Mouse (Mus musculus) right cerebral cortex, postnatal 14 days (tissue): ENCODE results near the gene Rnf32.

Experiments
- DNase-seq: peaks from one replicate; pipeline ENCODE4 v3.0.0; 2022

Gene Rnf32

GRCm38 (mm10) chr5:29195570-29196263 is at the start of gene Rnf32:
Gene Rnf32, plus strand, starts transcription at chr5:29195992.
- DNase-seq = peak; percentile 91

- DNase-seq = no peak
Observed at GRCm38 (mm10) chr5:29150146-29150545, 45.6 kb upstream of the Rnf32 start.

GRCm38 (mm10) chr5:29159849-29160248 is 35.9 kb upstream of the Rnf32 start:
- no peak for DNase-seq

GRCm38 (mm10) chr5:29166947-29167346 is 28.8 kb upstream of the Rnf32 start:
- no peak for DNase-seq

- no peak for DNase-seq
Observed at GRCm38 (mm10) chr5:29170193-29170592, 25.6 kb upstream of the Rnf32 start.

- no peak for DNase-seq
Observed at GRCm38 (mm10) chr5:29171165-29171564, 24.6 kb upstream of the Rnf32 start.

- no peak for DNase-seq
Observed at GRCm38 (mm10) chr5:29186798-29187197, 9.0 kb upstream of the Rnf32 start.

GRCm38 (mm10) chr5:29195231-29195569 is 592 bp upstream of the Rnf32 start:
- no peak for DNase-seq

GRCm38 (mm10) chr5:29196264-29196658 is 469 bp downstream of the Rnf32 start:
- no peak for DNase-seq

GRCm38 (mm10) chr5:29197187-29197586 is 1.4 kb downstream of the Rnf32 start:
- no peak for DNase-seq

GRCm38 (mm10) chr5:29198960-29199488 is 3.2 kb downstream of the Rnf32 start:
- DNase-seq = no peak

GRCm38 (mm10) chr5:29199868-29200267 is 4.1 kb downstream of the Rnf32 start:
- no peak for DNase-seq

- DNase-seq = no peak
Observed at GRCm38 (mm10) chr5:29205690-29206089, 9.9 kb downstream of the Rnf32 start.

GRCm38 (mm10) chr5:29211980-29212555 is 16.3 kb downstream of the Rnf32 start:
- DNase-seq = no peak

GRCm38 (mm10) chr5:29217997-29218396 is 22.2 kb downstream of the Rnf32 start:
- no peak for DNase-seq

- DNase-seq = no peak
Observed at GRCm38 (mm10) chr5:29224089-29224488, 28.3 kb downstream of the Rnf32 start.

GRCm38 (mm10) chr5:29230481-29230880 is 34.7 kb downstream of the Rnf32 start:
- no peak for DNase-seq

- no peak for DNase-seq
Observed at GRCm38 (mm10) chr5:29238379-29238778, 42.6 kb downstream of the Rnf32 start.

- no peak for DNase-seq
Observed at GRCm38 (mm10) chr5:29244769-29245168, 49.0 kb downstream of the Rnf32 start.

- no peak for DNase-seq
Observed at GRCm38 (mm10) chr5:29250795-29251495, 55.2 kb downstream of the Rnf32 start.

GRCm38 (mm10) chr5:29251496-29251873 is 55.7 kb downstream of the Rnf32 start:
- no peak for DNase-seq

- no peak for DNase-seq
Observed at GRCm38 (mm10) chr5:29253876-29254275, 58.1 kb downstream of the Rnf32 start.

- no peak for DNase-seq
Observed at GRCm38 (mm10) chr5:29270879-29271278, 75.1 kb downstream of the Rnf32 start.

GRCm38 (mm10) chr5:29273426-29273825 is 77.6 kb downstream of the Rnf32 start:
- no peak for DNase-seq
